Comparison of ENCODE assay signal across 22 mouse cellular contexts in the genomic region with DNA sequence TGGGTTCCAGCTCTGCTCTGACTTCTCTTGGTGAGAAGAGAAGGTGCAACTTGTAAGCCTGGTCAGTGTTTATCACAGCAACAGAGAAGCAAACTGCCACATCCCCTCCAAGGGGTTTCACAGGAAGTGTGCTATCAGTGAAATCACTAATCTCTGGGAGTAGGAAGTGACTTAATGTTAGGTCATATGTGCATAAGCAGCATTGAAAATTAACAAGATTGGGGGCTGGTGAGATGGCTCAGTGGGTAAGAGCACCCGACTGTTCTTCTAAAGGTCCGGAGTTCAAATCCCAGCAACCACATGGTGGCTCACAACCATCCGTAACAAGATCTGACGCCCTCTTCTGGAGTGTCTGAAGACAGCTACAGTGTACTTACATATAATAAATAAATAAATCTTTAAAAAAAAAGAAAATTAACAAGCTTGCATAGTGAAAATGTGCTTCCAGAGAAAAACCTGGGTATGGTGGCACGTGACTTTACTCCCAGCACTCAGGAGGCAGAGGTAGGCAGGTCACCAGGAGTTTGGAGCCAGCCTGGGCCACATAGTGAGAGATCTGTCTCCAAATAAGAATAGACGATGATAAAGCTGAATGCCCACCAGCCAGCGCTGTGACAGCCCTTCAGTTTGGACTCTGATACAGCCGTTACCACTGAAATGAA. TPM values are rescaled to one million over a fixed set of nuclear protein-coding genes. Genes with fewer than 3 reads are reported as not detected.
"Had no signal": no experiment of that assay in that cellular context is flagged by ENCODE, and none has a peak within 500 bp of the region (broad histone marks: within the 10 kb centered on the region; RNA-seq: fewer than 3 reads in every experiment).

No protein-coding gene starts in this region.

- H3K27ac ChIP-seq: kidney, postnatal 0 days; layer of hippocampus, adult 2 months; limb, embryonic 12.5 days; limb, embryonic 15.5 days; liver, embryonic 12.5 days; liver, embryonic 15.5 days; midbrain, embryonic 10.5 days; midbrain, embryonic 13.5 days; stomach, embryonic 15.5 days had no signal

- H3K36me3 ChIP-seq: limb, embryonic 12.5 days; limb, embryonic 15.5 days; liver, embryonic 12.5 days; liver, embryonic 15.5 days; midbrain, embryonic 10.5 days; midbrain, embryonic 13.5 days; stomach, embryonic 15.5 days had no signal

- H3K4me2 ChIP-seq: limb, embryonic 12.5 days; limb, embryonic 15.5 days; liver, embryonic 15.5 days; midbrain, embryonic 13.5 days; stomach, embryonic 15.5 days had no signal

- DNase-seq: kidney, adult 18-20 months; kidney, postnatal 25 days; layer of hippocampus, adult 9-11 months; lung, adult 2 months; lung, postnatal 14 days; lung, postnatal 4 days; thymus, postnatal 25 days had no signal

- H3K27me3 ChIP-seq: limb, embryonic 12.5 days; limb, embryonic 15.5 days; liver, embryonic 12.5 days; midbrain, embryonic 13.5 days; stomach, embryonic 15.5 days had no signal

- H3K9ac ChIP-seq: limb, embryonic 12.5 days; limb, embryonic 15.5 days; liver, embryonic 12.5 days; liver, embryonic 15.5 days; midbrain, embryonic 13.5 days; stomach, embryonic 15.5 days had no signal

- H3K4me1 ChIP-seq: limb, embryonic 12.5 days; limb, embryonic 15.5 days; midbrain, embryonic 10.5 days; midbrain, embryonic 13.5 days; stomach, embryonic 15.5 days had no signal

- H3K9me3 ChIP-seq: limb, embryonic 15.5 days; liver, embryonic 12.5 days; liver, embryonic 15.5 days; midbrain, embryonic 13.5 days; stomach, embryonic 15.5 days had no signal

- ATAC-seq: liver, embryonic 12.5 days had no signal

- H3K4me3 ChIP-seq: layer of hippocampus, adult 2 months; limb, embryonic 12.5 days; limb, embryonic 15.5 days; liver, embryonic 12.5 days; liver, embryonic 15.5 days; megakaryocyte, embryonic 14.5 days; midbrain, embryonic 10.5 days; midbrain, embryonic 13.5 days; stomach, embryonic 15.5 days had no signal

RNA-seq across cellular contexts. Expression of a gene that starts 43.5 kb away (rescaled TPM):
- total RNA-seq: layer of hippocampus, postnatal 25 days; left cerebral cortex, adult 18-20 months; left cerebral cortex, postnatal 36 days had no signal
- polyA plus RNA-seq: large intestine, adult 2 months; small intestine, adult 2 months had no signal
